Mouse (Mus musculus): Measurements from ENCODE around the gene Atp8b4. TPM values are rescaled to one million over a fixed set of nuclear protein-coding genes. Genes with fewer than 3 reads are reported as not detected.
"Not testable (repeated sequence)": the region's sequence is repeated elsewhere in the genome, so short reads cannot be mapped to it uniquely, and the experiment has no call there.

Gene Atp8b4
- under 1 TPM; 0.35 to 0.38 TPM for total RNA-seq (2021)

GRCm38 (mm10) chr2:126500521-126500920 lies at the start of gene Atp8b4:
Atp8b4 (minus strand) TSS chr2:126500674.
- no peak for DNase-seq
- intact Hi-C loops (cut with DNase I): no loop called here

DNA sequence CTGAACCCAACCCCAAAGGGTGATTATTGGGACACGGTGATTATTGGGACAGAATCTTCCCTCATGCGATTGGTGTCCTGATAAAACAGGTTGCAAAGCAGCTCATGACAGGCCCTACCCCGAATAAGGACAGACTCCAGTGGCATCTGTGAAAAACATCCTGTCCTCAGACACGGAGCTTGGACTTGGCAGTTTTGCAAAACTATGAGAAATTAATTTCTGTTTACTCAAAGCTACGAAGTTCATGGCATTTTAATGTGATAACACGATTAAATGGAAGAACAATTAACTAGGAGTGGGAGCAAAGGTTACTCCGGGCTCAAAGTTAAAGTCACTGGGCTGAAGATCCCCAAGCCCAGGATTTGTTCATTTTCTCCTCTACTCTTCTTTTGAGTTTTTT lies 49.2 kb upstream of the Atp8b4 start:
- intact Hi-C loops (cut with DNase I): no loop called here
- DNase-seq: no peak

DNA sequence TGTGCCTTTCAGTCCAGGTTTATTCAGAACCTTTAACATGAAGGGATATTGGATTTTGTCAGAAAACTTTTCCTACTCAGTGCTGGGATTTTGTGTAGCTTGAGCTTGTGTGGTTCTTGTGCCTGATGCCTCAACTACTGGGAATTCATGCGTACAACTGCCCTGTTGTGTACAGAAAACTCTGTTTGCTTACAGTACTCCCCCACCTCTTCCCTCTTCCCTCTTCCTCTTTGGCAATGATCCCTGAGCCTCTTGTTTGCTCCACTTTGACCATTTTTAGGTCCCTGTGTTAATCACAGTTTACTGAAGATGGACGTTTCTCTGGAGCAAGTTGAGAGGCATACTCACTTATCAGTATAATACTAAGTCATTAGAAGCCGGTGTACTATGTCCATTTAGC lies 45.9 kb upstream of the Atp8b4 start:
- DNase-seq: no peak
- intact Hi-C loops (cut with DNase I): no loop called here

GRCm38 (mm10) chr2:126545297-126545696 lies 44.8 kb upstream of the Atp8b4 start:
- intact Hi-C loops (cut with DNase I): no loop called here
- DNase-seq: no peak

- intact Hi-C loops (cut with DNase I): no loop called here
- no peak for DNase-seq
Measured at GRCm38 (mm10) chr2:126542211-126542610, 41.7 kb upstream of the Atp8b4 start.

DNA sequence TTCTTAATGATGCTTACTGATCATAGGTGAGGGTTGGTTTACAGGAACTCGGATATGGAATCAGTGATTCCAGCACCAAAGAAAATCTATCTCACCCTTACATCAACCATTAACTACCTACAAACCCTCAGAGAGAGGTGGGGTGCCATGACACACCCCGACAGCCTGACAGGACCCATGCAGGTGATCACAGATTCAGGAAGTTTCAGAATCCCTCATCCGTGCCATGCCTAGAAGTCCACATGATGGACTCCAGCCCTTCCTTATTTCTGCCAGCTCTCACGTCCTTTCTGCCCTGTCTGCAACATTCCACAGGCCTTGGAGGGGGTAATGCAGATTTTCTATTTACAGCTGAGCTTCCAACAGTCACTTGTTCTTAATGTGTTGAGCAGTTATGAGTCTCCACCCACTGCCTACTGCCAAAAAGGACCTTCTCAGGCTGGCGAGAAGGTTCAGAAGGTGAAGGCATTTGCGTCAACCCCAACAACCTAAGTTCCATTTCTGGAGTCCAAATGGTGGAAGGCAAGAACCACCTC lies 40.0 kb upstream of the Atp8b4 start:
- intact Hi-C loops (cut with DNase I): no loop called here
- no peak for DNase-seq

GRCm38 (mm10) chr2:126537654-126538053 lies 37.2 kb upstream of the Atp8b4 start:
- no peak for DNase-seq
- intact Hi-C loops (cut with DNase I): no loop called here

DNA sequence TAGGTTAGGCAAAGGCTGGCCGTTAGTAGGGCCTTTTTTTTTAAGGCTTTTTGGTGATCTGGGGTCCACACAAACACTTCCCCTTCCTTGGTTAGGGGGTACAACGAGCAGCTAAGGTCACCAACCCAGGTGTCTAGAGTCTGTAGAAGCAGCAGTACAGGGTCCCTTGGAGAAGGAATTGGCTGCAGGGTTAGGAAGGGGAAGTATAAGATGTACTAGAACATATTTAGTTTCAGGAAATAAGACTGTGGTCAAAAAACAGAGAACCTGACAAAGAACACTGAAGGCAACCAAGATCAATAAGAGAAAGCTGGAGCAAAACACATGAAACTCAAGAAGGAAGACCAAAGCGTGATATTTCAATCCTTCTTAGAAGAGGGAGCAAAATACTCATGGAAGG lies 30.1 kb upstream of the Atp8b4 start:
- DNase-seq: no peak
- intact Hi-C loops (cut with DNase I): no loop called here

GRCm38 (mm10) chr2:126527461-126527860 lies 27.0 kb upstream of the Atp8b4 start:
- DNase-seq: no peak
- intact Hi-C loops (cut with DNase I): loop anchor here (10.0 kb wide), 1 partner anchor 163 kb away; no protein-coding TSS in a partner anchor

GRCm38 (mm10) chr2:126524271-126524670 lies 23.8 kb upstream of the Atp8b4 start:
- DNase-seq: no peak
- intact Hi-C loops (cut with DNase I): loop anchor here (5.0 to 10.0 kb wide), 2 partner anchors 159 to 862 kb away; no protein-coding TSS in a partner anchor

DNA sequence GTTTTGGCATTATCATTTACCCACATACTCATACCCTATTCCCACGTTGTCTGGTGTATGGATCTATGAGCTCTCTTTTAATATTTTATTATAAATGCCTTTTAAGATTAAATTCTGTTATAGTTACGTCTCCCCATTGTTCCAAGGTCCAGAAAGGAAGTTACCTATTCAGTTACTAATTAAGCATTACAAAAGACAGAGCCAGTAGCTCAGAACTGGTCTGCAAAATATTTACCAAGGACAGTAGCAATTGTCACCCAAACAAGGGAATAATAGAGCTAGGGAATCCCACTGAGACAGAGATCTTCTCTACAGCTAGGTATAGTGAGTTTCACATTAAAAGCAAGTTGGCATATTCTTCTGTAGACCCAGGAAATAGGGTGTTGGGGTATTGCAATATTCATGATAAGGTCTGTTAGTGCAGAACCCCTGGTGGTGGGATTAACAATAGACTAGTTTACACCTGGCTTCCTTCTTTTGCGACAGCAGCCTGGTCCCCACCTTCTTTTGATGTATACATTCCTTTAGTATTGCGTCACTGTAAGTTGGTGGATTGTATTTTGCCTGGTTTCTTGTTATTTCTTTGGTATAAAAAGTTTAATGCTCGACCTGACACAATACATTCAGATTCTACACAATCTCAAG lies 22.7 kb upstream of the Atp8b4 start:
- DNase-seq: not testable (repeated sequence)
- intact Hi-C loops (cut with DNase I): loop anchor here (5.0 to 10.0 kb wide), 2 partner anchors 158 to 861 kb away; no protein-coding TSS in a partner anchor

- intact Hi-C loops (cut with DNase I): loop anchor here (5.0 to 10.0 kb wide), 2 partner anchors 157 to 860 kb away; no protein-coding TSS in a partner anchor
- DNase-seq: peak in 1 of 2 experiments; percentile 5
Measured at GRCm38 (mm10) chr2:126522056-126522455, 21.6 kb upstream of the Atp8b4 start.

DNA sequence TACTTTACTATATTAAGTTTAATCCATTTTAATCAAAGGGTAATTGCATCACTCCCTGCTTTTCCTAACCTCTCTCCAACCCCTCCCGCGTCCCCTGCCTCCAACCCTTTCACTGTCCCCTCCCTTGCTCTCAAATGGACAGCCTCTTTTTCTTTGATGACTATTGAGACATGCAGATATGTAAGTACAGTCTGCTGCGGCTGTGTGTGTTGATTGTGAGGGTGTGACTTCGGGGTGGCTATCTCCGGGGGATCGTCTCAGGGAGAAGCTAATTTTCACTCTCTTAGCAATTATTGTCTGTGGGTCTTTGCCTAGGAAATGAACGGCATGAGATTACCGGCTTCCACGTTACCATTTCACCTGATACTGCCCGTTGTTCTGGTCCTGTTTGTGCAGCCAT lies 21.0 kb upstream of the Atp8b4 start:
- intact Hi-C loops (cut with DNase I): loop anchor here (1.0 to 10.0 kb wide), 4 partner anchors 157 to 859 kb away; no protein-coding TSS in a partner anchor
- DNase-seq: no peak

DNA sequence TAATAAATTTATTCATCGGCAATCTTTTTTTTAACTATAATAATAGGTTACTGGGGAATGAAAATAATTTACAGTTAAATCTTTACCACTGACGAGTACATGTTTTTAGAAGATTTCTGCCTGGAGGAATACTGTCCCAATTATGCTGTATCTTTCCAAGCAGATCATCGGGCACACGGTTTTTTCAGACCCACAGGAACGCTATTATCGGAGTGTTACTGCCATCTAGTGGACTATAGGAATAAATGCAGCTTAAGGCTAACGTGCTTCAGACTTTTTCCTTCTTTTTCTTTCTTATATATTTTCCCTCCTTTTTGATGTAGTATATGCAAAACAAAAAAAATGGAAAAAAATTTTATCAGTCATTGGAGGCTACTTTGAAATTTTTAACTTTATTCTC lies 20.4 kb upstream of the Atp8b4 start:
- peak in 1 of 2 experiments; percentile 28 for DNase-seq
- intact Hi-C loops (cut with DNase I): loop anchor here (1.0 to 10.0 kb wide), 4 partner anchors 156 to 859 kb away; no protein-coding TSS in a partner anchor

- DNase-seq: no peak
- intact Hi-C loops (cut with DNase I): loop anchor here (2.0 to 10.0 kb wide), 3 partner anchors 155 to 858 kb away; no protein-coding TSS in a partner anchor
Measured at GRCm38 (mm10) chr2:126519872-126520581, 19.6 kb upstream of the Atp8b4 start.

- no peak for DNase-seq
- intact Hi-C loops (cut with DNase I): no loop called here
Measured at GRCm38 (mm10) chr2:126515069-126515826, 14.8 kb upstream of the Atp8b4 start.

GRCm38 (mm10) chr2:126508228-126508627 lies 7.8 kb upstream of the Atp8b4 start:
- DNase-seq: no peak
- intact Hi-C loops (cut with DNase I): no loop called here

DNA sequence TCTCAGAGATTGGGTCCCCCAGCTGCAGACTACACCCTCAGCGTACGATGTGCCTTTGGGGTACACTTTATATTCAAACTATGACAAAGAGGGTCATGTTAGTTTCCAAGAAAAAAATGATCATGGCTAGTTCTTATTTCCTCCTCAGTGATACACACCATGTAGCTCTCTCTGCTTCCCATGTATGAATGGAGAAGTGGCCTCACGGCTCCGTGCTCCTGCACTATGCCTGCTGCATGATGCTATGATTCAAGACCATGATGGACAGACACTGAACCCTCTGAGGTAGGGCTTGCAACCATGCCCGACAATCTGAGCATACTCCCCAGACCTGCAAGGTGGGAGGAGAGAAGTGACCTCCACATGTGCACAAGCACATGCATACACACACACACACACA lies 7.0 kb upstream of the Atp8b4 start:
- intact Hi-C loops (cut with DNase I): no loop called here
- no peak for DNase-seq

DNA sequence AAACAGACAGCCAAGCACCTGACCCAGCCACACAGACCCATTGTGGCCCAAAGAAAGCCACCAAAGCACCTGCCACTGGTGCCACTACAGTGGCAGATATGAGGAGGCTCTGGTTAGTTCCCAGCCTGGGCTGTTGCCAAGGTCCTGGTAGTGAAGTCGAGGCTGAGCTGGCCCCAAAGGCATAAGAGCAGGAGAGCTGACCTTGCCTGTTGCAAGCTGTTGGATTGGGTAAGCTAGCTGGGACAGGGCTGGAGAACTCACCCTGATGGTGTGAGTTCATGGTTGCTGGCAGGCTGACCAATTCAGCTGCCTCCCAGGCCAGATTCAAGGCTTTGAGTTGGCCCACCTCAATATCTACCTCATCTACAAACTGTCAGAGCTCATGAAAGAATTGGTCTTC lies 4.7 kb upstream of the Atp8b4 start:
- intact Hi-C loops (cut with DNase I): no loop called here
- DNase-seq: peak in 1 of 2 experiments; percentile 12

- peak; percentile 8 to 16 for DNase-seq
Measured at GRCm38 (mm10) chr2:126499730-126500129, 744 bp downstream of the Atp8b4 start.

More at GRCm38 (mm10) chr2:126499730-126500129, 744 bp downstream of the Atp8b4 start:
- intact Hi-C loops (cut with DNase I): no loop called here
